Mouse (Mus musculus): ENCODE results near the gene Cd55.
A peak's percentile ranks its signal among the peaks of the same experiment; 100 is the strongest.
"Not testable (repeated sequence)": the region's sequence is repeated elsewhere in the genome, so short reads cannot be mapped to it uniquely, and the experiment has no call there.

Cd55 gene

DNA sequence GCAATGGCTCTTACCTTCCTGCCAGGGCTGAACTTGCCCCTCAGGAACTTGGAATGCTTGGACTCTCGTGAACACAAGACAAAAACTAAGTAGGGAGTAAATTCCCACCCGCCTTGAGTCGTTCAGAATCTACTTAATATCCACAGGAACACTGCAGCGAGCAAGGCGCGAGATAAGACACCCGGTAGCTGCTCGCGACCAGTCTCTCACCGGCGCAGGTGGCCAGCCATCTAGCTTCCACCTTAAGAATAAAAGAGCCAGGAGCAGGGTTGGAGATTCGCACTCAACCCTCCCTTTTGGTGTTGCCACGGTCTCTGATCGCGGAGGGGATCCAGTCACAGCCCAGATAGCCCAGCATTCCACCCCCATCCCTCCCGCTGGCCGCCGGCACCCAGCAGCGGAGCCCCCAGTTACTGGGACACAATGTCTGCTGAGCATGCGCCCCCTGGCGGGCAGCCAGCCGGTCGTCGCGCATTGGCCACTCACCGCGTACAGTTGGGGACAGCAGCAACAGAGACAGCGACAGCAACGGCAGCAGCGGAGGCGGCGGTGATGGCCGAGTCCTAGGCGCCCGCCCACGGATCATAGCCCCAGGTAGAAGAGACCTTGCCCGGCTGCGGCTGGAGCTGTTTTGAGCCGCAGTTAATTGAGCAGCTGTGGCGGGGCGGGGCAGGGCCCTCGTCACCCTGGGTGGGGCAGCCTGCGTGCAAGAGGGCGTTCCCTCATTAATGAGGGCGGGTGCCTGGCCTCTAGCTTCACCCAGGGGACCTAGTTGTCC is at the start of gene Cd55:
Gene Cd55 (minus strand): TSS at position 661 of the 778 bp plus-strand sequence.
- DNase-seq (ENCODE audit: low spot score), result peak; percentile 93

DNA sequence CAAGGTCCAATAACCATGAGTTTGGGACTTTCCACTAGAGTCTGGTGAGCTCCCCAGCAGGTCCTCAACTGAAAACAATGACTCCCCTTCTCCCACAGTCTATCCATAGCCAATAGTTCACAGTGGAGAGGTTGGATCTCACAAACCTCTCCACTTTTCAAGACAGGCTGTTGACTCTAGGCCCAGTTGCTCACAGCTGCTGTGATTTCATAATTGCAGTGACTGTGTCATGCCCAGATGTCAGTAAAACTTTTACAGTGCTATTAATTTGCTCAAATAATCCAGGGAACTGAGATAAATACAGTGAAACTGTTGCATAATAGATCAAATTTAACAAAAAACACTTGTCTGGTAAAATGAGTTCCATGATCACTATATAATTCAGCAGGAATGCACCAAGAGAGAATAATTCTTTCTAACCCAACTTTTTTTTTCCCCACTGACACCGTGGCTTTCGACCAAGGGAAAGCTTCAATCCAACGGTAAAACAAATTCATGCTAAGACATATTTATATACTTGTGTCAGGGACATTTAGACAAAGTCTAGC is 49.4 kb upstream of the Cd55 start:
- no peak for DNase-seq (ENCODE audit: low spot score)

DNA sequence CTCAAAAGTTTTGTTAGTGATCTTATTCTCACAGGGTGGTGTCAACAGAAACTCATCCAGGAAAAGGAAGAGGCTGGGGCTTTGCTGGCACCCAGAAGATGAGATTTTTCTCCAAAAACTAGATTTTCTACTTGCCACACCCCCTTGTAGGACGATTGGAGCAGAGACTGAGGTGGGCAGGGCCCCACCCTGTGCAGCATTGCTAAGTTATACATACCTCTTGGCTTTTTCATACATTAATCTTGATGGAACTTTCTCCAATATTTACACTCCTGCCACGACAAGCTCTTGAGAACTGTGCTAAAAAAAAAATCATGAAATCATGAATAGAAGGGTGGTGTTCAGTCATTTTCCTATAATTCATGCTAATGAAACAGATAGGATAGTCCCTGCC is 46.4 kb upstream of the Cd55 start:
- no peak for DNase-seq (ENCODE audit: low spot score)

DNA sequence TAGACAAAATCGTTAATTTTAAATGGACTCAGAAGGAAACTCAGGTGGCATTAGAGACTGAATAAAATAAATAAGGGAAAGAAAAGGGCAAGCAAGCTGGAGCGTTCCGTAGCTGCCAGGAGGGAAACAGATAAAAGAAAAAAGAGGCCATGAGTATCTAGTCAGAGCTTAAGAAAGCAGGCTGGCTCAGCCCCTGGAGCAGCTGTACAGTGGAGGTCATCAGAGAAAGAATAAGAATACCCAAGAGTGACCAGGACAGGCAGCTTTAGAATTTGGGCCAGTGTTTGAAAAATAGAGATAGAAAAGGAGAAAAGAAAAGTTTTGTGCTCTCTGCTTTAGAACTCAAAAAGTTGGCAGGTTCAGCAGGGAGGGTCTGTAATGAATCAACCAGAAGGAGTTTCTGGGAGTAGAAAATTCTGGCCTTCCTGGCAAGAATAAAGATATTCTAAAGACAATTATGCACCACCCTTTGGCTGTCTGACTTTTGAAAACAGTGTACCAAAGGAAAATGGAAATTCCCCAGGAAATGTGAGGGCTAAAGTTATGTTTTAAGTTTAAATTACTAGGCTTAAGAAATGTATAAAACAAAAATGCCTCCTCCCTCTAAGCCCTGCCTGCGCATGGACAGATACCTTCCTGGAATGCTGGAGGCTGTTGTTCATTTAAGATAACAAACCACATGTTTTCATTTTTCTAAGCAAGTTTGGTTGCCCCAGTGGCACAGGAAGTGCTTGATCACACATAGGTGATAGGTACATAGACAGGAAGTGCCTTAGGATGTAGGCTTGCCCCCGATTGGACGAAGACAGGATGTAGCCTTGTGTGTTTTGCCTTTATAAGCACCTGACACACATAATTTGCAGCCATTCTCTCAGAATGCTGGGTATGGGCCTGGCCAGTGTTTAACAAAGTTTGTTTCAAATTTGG is 45.7 kb upstream of the Cd55 start:
- DNase-seq (ENCODE audit: low spot score), result no peak

DNA sequence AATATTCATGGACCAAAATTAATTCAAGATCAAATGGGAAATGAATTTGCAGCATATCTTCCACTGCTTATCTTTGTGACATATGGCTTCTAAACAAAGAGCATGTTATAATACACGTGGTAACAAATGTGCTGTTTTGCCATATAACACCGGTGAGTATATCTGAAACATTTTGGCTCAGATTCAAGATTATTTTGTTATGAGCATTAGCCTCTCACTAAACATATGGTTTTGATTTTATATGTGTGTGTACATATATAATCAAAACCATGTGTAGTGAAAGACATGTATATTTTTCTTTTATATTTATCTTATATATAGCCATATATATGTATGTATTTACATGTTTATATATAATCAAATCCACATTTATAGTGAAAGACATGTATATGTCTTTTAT is 44.9 kb upstream of the Cd55 start:
- no peak for DNase-seq (ENCODE audit: low spot score)

DNA sequence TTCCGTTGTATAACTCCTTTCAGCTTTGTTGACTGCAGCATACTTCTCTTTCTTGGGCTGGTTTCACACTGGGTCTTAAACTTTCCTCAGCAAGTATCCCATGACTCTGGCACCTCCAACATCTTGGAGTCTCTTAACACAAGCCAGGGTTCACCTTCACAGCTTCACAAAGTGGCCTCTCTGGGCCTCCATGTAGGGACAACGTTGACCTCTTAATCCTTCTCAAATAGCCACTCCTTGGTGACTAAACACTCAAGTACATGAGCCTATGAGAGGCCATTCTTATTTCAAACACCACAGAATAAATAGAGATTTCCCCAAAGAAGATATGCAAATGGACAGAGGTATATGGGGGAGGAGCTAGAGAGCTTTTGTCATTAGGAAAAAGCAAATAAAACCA is 37.4 kb upstream of the Cd55 start:
- no peak for DNase-seq (ENCODE audit: low spot score)

DNA sequence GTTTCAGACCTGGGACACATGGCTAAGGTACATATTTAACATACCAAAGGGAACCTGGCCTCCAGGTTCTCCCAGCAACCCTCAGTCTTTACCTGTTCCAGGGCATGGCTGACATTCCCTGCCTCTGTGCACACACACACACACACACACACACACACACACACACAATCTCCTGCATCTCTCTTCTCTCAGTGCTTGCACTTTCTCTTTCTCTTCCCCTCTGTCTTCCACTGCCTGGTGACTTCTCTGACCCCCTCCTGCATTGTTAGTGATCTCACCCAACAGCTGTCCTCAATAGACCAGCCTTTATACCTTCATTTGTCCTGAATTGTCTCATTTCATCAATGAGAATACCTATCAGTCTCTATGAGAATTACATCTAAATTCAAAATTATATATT is 35.8 kb upstream of the Cd55 start:
- no peak for DNase-seq (ENCODE audit: low spot score)

DNA sequence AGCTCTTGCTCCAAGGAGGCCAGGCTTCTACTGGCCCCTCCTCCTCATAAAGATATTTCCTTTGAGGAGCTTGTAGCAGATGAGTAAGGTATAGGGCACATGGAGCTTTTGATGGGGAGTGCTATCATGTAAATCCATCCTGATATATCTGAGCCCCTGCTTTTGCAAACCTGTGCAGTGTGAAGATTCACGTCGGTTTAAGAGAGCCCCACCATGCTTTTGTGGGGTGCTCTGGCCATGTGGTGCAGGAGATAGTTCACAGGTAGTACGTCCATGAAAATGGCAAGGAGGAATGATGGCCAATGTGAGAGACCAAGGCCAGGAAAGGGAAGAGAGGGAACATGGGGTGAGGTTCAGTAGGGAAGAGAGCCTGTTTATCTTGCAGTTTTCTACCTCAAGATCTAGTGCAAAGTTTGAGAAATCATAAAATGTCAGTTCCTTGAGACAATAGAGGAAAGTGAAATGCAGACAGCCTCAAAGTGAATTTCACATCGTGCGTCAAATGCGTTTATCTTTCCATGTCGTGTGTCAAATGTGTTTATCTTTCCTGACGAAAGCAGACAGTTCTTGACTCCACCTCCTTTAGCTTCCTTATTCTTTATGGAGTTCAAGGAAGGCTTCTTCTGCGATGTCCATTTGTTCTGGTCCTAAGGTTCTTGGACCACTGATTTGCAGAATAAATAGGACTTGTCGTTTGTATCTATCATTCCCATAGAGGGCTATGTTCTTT is 24.4 kb upstream of the Cd55 start:
- DNase-seq (ENCODE audit: low spot score), result no peak

DNA sequence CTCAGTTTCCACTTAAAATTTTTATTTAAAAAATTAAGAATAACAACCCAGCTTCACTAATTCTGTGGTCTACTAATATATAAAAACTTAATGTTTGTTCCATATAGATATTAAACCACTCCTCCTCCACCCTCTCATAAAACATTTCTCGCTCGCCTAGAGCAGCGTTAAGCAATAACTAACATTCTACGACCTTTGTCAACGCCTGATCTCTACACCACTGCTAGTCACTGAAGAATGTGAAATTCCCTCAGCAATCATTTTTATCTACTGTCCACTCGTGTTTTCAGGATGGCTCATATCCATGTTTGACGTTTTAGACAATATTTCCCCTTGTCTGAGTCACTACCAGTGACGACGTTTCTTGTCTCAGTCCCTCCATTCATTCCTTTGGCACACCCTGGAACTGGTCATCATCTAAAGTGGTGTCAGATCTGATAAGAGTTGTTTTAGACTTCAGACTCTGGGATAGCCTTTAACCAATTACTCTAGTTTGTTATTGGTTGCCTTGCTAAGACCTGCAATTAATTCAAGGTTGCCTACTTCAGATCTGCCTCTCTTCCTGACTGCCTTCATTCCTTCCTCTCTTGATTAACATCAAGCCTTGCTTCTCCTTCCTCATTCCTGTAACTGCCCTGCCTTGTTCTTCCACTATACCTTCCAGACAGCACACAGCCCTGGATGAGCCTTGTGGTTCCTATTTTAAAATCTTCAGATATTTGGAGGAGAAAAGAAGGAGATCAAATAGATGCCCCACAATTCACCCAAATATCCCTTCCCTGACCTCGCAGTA is 23.5 kb upstream of the Cd55 start:
- DNase-seq (ENCODE audit: low spot score), result no peak

DNA sequence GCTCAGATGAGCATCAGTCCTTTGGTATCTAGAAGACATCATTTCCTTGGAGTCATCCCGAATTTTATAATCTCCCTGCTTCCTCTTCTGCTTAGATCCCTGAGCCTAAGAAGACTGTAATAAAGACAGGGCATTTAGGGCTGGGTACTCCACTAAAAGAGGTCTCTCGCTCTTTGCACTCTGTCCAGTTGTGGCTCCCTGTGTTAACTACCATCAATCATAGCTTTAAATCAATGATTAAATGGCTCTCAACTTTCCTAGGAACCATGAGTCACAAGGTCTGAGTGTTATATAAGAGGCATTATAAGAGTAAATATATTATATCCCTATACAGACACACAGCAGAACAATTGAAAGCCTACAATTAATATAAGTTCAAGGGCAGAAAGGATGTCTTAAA is 22.8 kb upstream of the Cd55 start:
- no peak for DNase-seq (ENCODE audit: low spot score)

DNA sequence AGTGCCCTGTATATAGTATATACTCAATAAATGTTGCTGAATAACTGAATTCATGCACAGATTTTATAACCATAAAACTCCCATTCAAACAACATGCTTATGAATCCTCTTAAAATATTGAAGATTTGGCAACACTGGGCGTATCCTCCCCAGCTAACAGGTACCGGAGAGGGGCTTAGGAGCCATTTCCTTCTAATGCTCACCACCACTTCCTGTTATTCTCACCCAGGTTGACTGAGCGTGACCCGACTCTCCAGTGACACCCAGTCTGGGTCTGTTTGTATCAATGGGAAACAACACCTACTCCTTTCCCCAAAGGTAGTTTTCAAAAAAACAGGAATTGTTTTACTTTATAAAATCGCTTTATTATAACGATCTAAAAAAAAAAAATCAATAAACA is 12.4 kb upstream of the Cd55 start:
- DNase-seq (ENCODE audit: low spot score), result no peak

DNA sequence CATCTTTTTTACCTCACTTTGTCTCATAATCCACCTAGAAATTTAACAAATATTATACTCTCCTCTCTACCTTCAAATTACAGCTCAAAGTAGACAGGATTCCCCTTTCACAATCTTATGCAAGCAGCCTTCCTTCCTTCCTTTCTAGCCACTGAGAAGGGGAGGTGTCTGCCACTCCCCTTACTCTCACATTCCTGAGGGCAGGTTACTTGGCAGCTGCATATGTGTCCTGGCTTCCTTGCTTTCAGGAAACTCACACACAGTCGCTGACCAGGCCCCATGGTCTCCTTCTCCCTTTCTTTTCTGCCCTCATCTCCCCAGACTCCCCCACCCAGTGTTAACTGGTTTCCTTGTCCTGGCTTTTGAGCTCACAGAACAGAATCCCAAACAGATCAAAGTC is 11.7 kb upstream of the Cd55 start:
- no peak for DNase-seq (ENCODE audit: low spot score)

DNA sequence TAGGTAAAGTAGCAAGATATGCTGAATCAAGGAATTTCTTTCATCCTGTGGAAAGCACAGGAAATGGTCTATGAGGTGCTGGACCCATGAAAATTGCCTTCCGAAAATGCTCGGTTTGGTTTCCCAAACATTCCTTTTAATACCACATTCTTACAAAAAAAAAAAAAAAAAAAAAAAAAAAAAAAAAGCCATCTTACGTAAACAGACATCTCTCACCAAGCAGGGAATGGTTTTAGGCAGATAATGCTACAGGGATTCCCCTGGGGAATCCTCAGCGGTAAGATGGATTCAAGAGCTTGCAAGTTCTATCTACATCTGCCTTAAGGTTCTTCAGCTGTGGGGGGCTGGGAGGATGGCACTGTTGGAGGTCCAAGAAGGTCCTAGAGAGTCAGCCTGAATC is 7.5 kb upstream of the Cd55 start:
- no peak for DNase-seq (ENCODE audit: low spot score)

DNA sequence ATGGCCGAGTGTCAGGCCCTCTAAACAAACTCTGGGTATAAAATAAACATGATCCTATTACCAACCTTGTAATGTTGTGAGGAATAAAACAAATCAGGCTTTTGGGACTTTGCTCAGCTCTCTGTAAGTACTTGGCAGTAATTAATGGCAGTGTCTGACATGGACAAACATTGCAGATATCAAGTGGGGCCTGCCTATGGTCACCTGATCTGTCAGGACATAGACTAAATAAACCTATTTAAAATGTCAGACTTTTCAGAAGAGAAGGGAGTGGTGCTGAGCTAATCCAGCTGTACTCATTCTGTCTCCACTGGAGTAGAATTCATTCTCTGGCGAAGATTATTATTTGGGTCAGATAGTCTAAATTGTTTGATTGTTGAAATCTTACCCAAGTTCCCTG is 4.9 kb upstream of the Cd55 start:
- no peak for DNase-seq (ENCODE audit: low spot score)

DNA sequence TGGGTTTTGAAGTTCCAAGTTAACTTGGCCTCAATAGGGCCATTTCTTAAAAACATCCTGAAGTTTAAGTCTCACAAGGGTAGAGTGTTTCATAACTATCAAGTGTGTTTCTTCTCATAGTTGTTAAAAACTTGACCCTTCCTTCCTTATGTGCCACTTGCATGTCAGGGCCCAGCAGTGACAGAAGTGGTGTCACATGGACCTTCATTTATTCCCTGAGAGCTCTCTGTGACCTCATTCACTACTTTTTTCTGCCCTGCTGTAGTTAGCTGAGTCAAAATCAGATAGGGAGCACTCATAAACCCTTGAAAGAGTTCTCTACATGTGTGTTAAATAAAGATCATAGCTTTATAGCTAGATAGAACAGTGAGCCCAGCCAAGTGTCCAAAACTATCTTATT is 1.6 kb upstream of the Cd55 start:
- DNase-seq (ENCODE audit: low spot score), result no peak

DNA sequence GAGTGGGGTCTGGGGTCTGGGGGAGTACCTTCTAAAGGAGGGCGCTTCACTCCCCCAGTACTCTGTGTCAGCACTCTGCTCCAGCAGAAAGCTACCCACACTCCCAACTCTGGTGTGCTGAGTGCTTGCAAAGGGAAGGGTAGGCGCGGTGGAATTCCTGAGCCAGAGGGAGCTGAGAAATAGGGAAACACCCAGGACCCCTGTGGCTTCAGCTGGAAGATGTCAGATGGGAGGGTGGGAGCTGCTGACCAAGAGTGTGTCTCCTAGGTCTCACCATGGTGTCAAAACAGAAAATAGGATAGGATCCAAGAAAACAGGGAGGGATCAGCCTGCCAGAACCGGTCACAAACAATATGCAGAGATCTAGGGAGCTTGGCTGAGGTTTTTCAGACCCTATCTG is 323 bp upstream of the Cd55 start:
- peak; percentile 25 for DNase-seq (ENCODE audit: low spot score)

DNA sequence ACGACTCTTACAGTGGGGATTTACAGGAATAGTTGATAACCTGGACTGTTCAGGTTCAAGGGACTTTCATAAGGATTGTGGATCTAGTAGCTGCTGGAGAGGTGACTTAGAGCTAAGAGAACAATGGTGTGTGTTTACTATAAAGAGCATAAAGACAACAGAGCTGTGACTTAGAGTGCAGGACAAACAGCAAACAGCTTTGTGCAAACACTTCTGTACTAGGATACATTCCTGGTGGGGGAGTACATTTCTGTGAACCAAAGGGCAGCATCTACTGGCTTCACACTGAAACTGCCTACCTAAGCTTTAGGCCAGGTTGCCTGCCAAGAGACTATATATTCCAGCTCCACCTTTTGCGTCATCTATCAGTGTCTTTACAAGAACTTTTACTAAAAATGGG is 7.4 kb downstream of the Cd55 start:
- no peak for DNase-seq (ENCODE audit: low spot score)

DNA sequence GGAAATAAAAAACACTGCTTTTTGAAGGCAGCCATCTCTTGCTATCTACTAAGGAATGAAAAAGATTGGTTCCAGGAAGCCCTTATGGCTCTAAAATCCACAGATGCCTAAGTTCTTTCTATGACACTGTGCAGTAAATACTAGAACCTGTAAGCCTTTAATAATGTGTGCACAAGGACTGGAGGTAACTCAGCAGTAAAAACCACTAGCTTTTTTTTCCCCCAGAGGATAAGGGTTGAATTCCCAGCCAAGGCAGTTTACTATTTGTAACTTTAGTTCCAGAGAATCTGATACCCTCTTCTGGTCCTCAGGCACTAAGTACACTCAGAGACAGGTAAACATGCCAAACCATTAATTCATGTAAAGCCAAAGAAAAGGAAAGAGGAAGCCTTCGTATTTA is 19.6 kb downstream of the Cd55 start:
- DNase-seq (ENCODE audit: low spot score), result not testable (repeated sequence)

DNA sequence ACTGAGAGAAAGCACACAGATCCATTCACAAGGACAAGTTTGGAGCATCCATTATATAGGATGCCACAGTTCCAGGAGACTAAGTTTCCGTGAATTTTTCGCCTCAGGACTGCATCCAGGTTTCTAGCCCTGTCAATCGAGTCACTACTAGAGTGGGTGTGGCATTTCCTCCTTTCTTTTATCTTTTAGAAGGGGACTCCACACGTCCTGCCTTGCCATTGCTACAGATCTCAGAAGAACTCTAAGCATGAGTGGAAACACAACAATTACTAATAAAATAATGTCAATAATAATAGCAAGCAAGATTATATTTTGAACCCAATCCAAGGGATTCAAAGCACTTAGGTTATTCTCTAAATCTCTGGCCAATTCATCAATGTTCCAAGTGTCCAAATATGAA is 31.6 kb downstream of the Cd55 start:
- DNase-seq (ENCODE audit: low spot score), result no peak

DNA sequence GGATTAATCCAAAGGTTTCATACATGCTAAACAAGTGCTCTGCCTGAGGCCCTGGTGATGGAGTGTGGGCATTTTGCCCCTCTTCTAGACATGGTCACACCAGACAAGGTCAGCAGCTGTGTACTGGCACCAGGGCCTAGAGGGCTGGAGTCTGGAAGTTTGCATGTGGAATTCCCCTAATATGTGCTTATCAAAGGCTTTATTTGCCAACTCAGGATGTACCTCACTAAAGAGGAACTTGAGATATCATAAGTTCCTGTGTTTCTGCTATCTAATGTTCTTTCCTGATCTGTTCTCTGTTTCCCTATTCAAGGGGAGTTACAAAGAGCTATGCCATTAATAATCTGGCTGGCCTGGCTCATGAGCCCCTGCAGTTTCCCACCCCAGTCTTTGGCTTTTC is 33.9 kb downstream of the Cd55 start:
- not testable (repeated sequence) for DNase-seq (ENCODE audit: low spot score)

DNA sequence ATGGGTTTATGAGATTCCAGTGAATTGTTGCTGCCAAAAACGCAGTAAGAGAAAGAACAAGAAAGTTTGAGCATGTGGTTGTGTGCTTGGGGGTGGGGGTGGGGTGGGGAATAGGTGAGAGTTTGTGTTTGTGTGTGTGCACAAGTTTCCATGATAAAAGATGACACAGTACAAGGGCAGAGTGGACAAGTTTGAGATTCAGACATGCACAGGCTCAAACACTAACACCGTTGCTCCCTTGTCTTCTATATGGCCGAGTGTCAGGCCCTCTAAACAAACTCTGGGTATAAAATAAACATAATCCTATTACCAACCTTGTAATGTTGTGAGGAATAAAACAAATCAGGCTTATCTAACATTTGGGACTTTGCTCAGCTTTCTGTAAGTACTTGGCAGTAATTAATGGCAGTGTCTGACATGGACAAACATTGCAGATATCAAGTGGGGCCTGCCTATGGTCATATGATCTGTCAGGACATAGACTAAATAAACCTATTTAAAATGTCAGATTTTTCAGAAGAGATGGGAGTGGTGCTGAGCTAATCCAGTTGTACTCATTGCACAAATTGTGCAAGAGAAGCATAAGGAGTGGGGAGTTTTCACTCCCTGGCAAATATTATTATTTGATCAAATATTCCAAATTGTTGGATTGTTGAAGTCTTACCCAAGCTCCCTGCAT is 35.2 kb downstream of the Cd55 start:
- not testable (repeated sequence) for DNase-seq (ENCODE audit: low spot score)
